Mouse (Mus musculus): ENCODE measurements around the gene Zcchc7. TPM values are rescaled to one million over a fixed set of nuclear protein-coding genes. Genes with fewer than 3 reads are reported as not detected.

The Zcchc7 gene
- polyA plus RNA-seq, 1 experiment from 2014 or later: 22.1 TPM

DNA sequence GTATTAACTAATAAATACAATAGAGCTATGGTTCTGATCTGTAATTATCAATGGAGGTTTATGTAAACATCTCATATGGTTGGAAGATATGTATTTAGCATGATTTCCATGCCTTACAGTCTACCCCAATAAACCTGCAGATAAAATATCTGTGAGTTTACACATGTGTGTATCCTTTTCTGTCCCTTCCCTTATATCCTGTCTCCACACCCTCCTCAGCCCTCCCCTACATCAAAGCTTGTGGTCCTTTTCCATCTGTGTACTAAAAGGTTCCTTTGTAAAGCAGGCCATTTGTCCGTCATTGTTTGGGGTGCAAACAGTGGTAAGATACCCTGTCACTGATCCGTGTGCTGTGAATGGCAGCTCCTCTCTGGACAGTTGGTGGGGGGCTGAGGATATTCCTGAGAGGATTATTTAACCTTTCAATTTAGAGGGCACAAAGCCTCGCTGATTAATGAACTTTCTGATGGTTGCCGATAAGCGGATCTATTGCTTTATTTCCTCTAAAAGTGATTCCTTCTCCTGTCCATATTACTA is 161.7 kb downstream of the Zcchc7 start:
- ATAC-seq (no peak), DNase-seq (ENCODE audit: low read depth, low spot score) (no peak)
- ChIA-PET CTCF (interaction anchor here (1.4 kb wide), 1 partner anchor 8 kb away, joined by 4 read pairs; no protein-coding TSS in a partner anchor), POLR2A (interaction anchor here (0.5 to 0.7 kb wide), 2 partner anchors 8 to 570 kb away, joined by 3 read pairs; no protein-coding TSS in a partner anchor)
- H3K27me3 ChIP-seq: no peaks in the 10 kb centered on the region
- in situ Hi-C loops (cut with MboI; ENCODE audit: low pct_unique_long_range_greater_than_20kb): loop anchor here (25.0 kb wide), 1 partner anchor 355 kb away; no protein-coding TSS in a partner anchor
- TF ChIP-seq CTCF (IDR thresholded peaks at IDR 0.05): no peak

GRCm38 (mm10) chr4:44917907-44918306 is 162.2 kb downstream of the Zcchc7 start:
- ATAC-seq: no peak
- POLR2A ChIA-PET: no interaction called here
- CTCF ChIA-PET: no interaction called here
- DNase-seq (ENCODE audit: low read depth, low spot score): no peak
- in situ Hi-C loops (cut with MboI; ENCODE audit: low pct_unique_long_range_greater_than_20kb): loop anchor here (25.0 kb wide), 1 partner anchor 356 kb away; no protein-coding TSS in a partner anchor
- no peaks in the 10 kb centered on the region for H3K27me3 ChIP-seq
- no peak for TF ChIP-seq CTCF (IDR thresholded peaks at IDR 0.05)

DNA sequence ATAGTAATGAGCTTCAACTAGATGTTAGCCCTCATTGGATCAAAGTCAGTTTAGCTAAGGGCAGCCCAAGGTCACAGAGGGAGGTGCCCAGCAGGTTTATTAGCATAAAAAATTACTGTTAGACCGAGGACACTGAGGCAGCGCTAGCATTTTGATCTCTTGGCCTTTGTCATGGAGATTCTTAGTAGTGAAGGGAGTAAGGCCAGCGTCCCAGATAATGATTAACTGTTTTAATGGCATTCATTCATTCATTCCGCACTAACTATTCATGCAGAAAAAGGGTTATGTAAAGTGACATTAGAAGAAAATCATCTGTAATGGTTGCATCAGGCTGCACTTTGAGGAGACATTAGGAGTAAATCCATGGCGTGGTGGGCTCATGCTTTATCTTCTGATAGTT is 165.2 kb downstream of the Zcchc7 start:
- TF ChIP-seq CTCF (IDR thresholded peaks at IDR 0.05): no peak
- no peaks in the 10 kb centered on the region for H3K27me3 ChIP-seq
- in situ Hi-C loops (cut with MboI; ENCODE audit: low pct_unique_long_range_greater_than_20kb): loop anchor here (25.0 kb wide), 1 partner anchor 359 kb away; no protein-coding TSS in a partner anchor
- ChIA-PET POLR2A (no interaction called here), CTCF (no interaction called here)
- DNase-seq (ENCODE audit: low read depth, low spot score) (no peak), ATAC-seq (no peak)

GRCm38 (mm10) chr4:44922466-44923128 is 166.9 kb downstream of the Zcchc7 start:
- ChIA-PET POLR2A (no interaction called here), CTCF (no interaction called here)
- ATAC-seq (no peak), DNase-seq (ENCODE audit: low read depth, low spot score) (no peak)
- no peak for TF ChIP-seq CTCF (IDR thresholded peaks at IDR 0.05)
- no peaks in the 10 kb centered on the region for H3K27me3 ChIP-seq
- in situ Hi-C loops (cut with MboI; ENCODE audit: low pct_unique_long_range_greater_than_20kb): loop anchor here (25.0 kb wide), 1 partner anchor 360 kb away; no protein-coding TSS in a partner anchor

GRCm38 (mm10) chr4:44923129-44923481 is 167.4 kb downstream of the Zcchc7 start:
- DNase-seq (ENCODE audit: low read depth, low spot score) (no peak), ATAC-seq (no peak)
- POLR2A ChIA-PET: no interaction called here
- no peaks in the 10 kb centered on the region for H3K27me3 ChIP-seq
- in situ Hi-C loops (cut with MboI; ENCODE audit: low pct_unique_long_range_greater_than_20kb): loop anchor here (25.0 kb wide), 1 partner anchor 361 kb away; no protein-coding TSS in a partner anchor
- no peak for TF ChIP-seq CTCF (IDR thresholded peaks at IDR 0.05)
- CTCF ChIA-PET: no interaction called here

DNA sequence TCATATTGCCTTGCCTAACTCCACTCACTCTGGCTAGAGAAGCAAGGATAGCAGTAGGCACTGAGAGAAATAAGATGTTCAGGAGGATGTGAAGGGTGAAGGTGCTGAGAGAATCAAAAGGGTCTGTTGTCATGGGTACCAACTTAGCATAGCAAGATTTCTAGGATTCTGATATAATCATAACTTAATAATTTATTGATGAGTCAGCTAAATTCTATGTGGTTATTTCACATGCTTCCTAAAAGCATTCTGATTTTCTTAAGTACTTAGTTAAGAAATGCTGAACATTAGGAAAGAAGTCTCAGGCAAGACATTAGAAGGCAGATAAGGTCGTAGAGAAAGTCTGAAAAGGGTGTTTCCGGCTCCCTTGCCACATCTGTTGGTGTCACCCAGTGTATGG is 172.3 kb downstream of the Zcchc7 start:
- in situ Hi-C loops (cut with MboI; ENCODE audit: low pct_unique_long_range_greater_than_20kb): no loop called here
- ATAC-seq (no peak), DNase-seq (ENCODE audit: low read depth, low spot score) (no peak)
- CTCF ChIA-PET: no interaction called here
- H3K27me3 ChIP-seq: no peaks in the 10 kb centered on the region
- POLR2A ChIA-PET: no interaction called here
- no peak for TF ChIP-seq CTCF (IDR thresholded peaks at IDR 0.05)

GRCm38 (mm10) chr4:44928790-44929189 is 173.1 kb downstream of the Zcchc7 start:
- no peak for ATAC-seq
- ChIA-PET CTCF (no interaction called here), POLR2A (no interaction called here)
- H3K27me3 ChIP-seq: no peaks in the 10 kb centered on the region
- in situ Hi-C loops (cut with MboI; ENCODE audit: low pct_unique_long_range_greater_than_20kb): no loop called here
- TF ChIP-seq CTCF (IDR thresholded peaks at IDR 0.05): no peak
- DNase-seq (ENCODE audit: low read depth, low spot score): no peak

DNA sequence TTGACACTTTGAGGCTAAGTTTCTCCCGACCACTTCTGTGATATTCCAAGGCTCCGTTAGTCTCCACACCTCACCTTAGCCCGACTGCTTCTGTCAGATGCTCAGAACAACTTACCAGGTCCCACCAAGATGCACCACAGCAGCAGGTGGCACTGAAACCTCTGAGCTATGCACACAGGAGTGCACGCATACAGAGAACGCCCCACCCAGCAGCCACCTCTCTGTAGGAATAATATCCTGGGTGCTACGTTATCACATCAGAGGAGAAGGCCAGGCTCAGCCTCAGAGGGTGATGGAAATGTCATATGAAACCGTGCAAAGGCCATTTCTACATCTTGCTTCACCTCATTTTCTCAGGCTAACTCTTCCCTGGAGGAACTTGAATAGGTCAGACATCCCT is 174.7 kb downstream of the Zcchc7 start:
- no peaks in the 10 kb centered on the region for H3K27me3 ChIP-seq
- POLR2A ChIA-PET: no interaction called here
- CTCF ChIA-PET: no interaction called here
- in situ Hi-C loops (cut with MboI; ENCODE audit: low pct_unique_long_range_greater_than_20kb): no loop called here
- DNase-seq (ENCODE audit: low read depth, low spot score): no peak
- no peak for TF ChIP-seq CTCF (IDR thresholded peaks at IDR 0.05)
- ATAC-seq: no peak

GRCm38 (mm10) chr4:44931732-44932131 is 176.1 kb downstream of the Zcchc7 start:
- no peak for ATAC-seq

GRCm38 (mm10) chr4:44938359-44939340 is 183.0 kb downstream of the Zcchc7 start:
- ChIA-PET POLR2A (no interaction called here), CTCF (interaction anchor here (1.0 kb wide), 1 partner anchor 13 kb away, joined by 8 read pairs; no protein-coding TSS in a partner anchor)
- no peaks in the 10 kb centered on the region for H3K27me3 ChIP-seq
- no peak for ATAC-seq
- TF ChIP-seq CTCF (IDR thresholded peaks at IDR 0.05): no peak
- DNase-seq (ENCODE audit: low read depth, low spot score): no peak
- in situ Hi-C loops (cut with MboI; ENCODE audit: low pct_unique_long_range_greater_than_20kb): no loop called here

More at GRCm38 (mm10) chr4:44931732-44932131, 176.1 kb downstream of the Zcchc7 start:
- DNase-seq (ENCODE audit: low read depth, low spot score): no peak
- no peaks in the 10 kb centered on the region for H3K27me3 ChIP-seq
- no peak for TF ChIP-seq CTCF (IDR thresholded peaks at IDR 0.05)
- ChIA-PET CTCF (interaction anchor here (1.0 kb wide), 1 partner anchor 10 kb away, joined by 3 read pairs; no protein-coding TSS in a partner anchor), POLR2A (interaction anchor here (0.6 kb wide), 1 partner anchor 30 kb away, joined by 3 read pairs; no protein-coding TSS in a partner anchor)
- in situ Hi-C loops (cut with MboI; ENCODE audit: low pct_unique_long_range_greater_than_20kb): no loop called here
